9 mouse cellular contexts compared by ENCODE assay signal in the genomic region with DNA sequence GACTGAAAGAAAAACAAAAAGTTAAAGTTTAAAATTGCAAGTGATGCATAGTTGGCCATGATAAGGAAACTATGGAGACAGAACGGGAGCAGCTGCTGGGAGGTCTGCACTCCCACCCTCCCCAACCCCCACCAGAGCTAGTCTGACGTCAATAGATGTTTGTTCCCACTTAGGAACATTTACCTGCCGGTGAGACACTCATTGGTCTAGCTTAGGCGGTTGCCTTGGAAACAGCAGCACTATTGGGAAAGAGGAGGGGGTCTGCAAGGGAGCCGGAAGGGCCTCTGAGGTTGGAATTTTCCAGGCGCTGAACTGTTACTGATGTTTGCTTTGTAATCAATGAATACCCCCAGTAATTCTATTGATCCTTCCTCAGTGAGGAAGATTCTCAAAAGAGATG.
DNase-seq lines count a peak whose midpoint lies in the region; ATAC-seq and TF ChIP-seq lines count a peak whose summit lies in the region.
"Had no signal": no experiment of that assay in that cellular context is flagged by ENCODE, and none has a peak within 500 bp of the region (broad histone marks: within the 10 kb centered on the region; RNA-seq: fewer than 3 reads in every experiment).

No protein-coding gene starts in this region.

- H3K36me3 ChIP-seq in embryonic facial prominence, embryonic 10.5 days (replicated peaks) = no peaks in the 10 kb centered on the region
- no peaks in the 10 kb centered on the region for H3K36me3 ChIP-seq in intestine, embryonic 16.5 days (ENCODE audit: control insufficient read depth, insufficient read depth, low read length)
- H3K36me3 ChIP-seq in neural tube, embryonic 12.5 days = no peaks in the 10 kb centered on the region

- peak overlapping the region; percentile 5 for H3K27ac ChIP-seq in layer of hippocampus, adult 2 months
- peak overlapping the region; percentile 73 for H3K27ac ChIP-seq in embryonic facial prominence, embryonic 10.5 days (replicated peaks)
- H3K27ac ChIP-seq in intestine, embryonic 16.5 days (ENCODE audit: low read length) = no peak overlapping the region
- H3K27ac ChIP-seq in neural tube, embryonic 12.5 days = no peak overlapping the region

- no peak overlapping the region for H3K4me2 ChIP-seq in intestine, embryonic 16.5 days (ENCODE audit: low read depth, low read length)
- no peak overlapping the region for H3K4me2 ChIP-seq in neural tube, embryonic 12.5 days (replicated peaks)

- no peaks in the 10 kb centered on the region for H3K27me3 ChIP-seq in embryonic facial prominence, embryonic 10.5 days (replicated peaks; ENCODE audit: low read depth, poor library complexity, severe bottlenecking)
- H3K27me3 ChIP-seq in intestine, embryonic 16.5 days (replicated peaks; ENCODE audit: control insufficient read depth, insufficient read depth, low read length) = no peaks in the 10 kb centered on the region
- H3K27me3 ChIP-seq in neural tube, embryonic 12.5 days (replicated peaks) = no peaks in the 10 kb centered on the region

- peaks cover 45% of the 10 kb centered on the region for H3K4me1 ChIP-seq in embryonic facial prominence, embryonic 10.5 days
- peaks cover 7% of the 10 kb centered on the region; the same call in 1 of the 2 replicates for H3K4me1 ChIP-seq in intestine, embryonic 16.5 days (ENCODE audit: control insufficient read depth, insufficient read depth, low read length)
- H3K4me1 ChIP-seq in neural tube, embryonic 12.5 days = peaks cover 11% of the 10 kb centered on the region; the same call in 1 of the 2 replicates

- H3K4me3 ChIP-seq in layer of hippocampus, adult 2 months = no peak overlapping the region
- H3K4me3 ChIP-seq in embryonic facial prominence, embryonic 10.5 days = no peak overlapping the region
- H3K4me3 ChIP-seq in intestine, embryonic 16.5 days (ENCODE audit: low read length) = no peak overlapping the region
- H3K4me3 ChIP-seq in neural tube, embryonic 12.5 days = no peak overlapping the region

- no peaks in the 10 kb centered on the region for H3K9me3 ChIP-seq in embryonic facial prominence, embryonic 10.5 days
- no peaks in the 10 kb centered on the region for H3K9me3 ChIP-seq in intestine, embryonic 16.5 days (ENCODE audit: control insufficient read depth, low read length)
- H3K9me3 ChIP-seq in neural tube, embryonic 12.5 days = no peaks in the 10 kb centered on the region

- TF ChIP-seq CTCF in layer of hippocampus, adult 2 months (conservative IDR thresholded peaks at IDR 0.05) = no peak

- DNase-seq in layer of hippocampus, adult 2 months (ENCODE audit: low spot score in 2 of 2) = peak in 1 of 2 experiments; percentile 25
- DNase-seq in layer of hippocampus, postnatal 36 days = no peak
- DNase-seq in embryonic facial prominence, embryonic 10.5 days (ENCODE audit: low spot score) = peak; percentile 71
- DNase-seq in adrenal gland, adult 2 months = no peak
- no peak for DNase-seq in frontal cortex, postnatal 10 days (ENCODE audit: low spot score in 2 of 2)
- no peak for DNase-seq in frontal cortex, postnatal 14 days (ENCODE audit: low spot score in 2 of 2)

- WGBS in embryonic facial prominence, embryonic 10.5 days = 7% methylated on average over 6 of the region's 6 CpGs
- WGBS in intestine, embryonic 16.5 days = 8% methylated on average over 6 of the region's 6 CpGs
- 8% methylated on average over 6 of the region's 6 CpGs for WGBS in neural tube, embryonic 12.5 days

- no peak overlapping the region for H3K9ac ChIP-seq in intestine, embryonic 16.5 days (ENCODE audit: low read depth, low read length)
- H3K9ac ChIP-seq in neural tube, embryonic 12.5 days = no peak overlapping the region

- ATAC-seq in intestine, embryonic 16.5 days = peak; percentile 56; the same call in 1 of the 2 replicates
- peak; percentile 62 for ATAC-seq in neural tube, embryonic 12.5 days (ENCODE audit: low FRiP score, low read depth)
- ATAC-seq: CD4-positive, CD25-positive, alpha-beta regulatory T cell, adult 4 months had no signal

Comparison
In these comparisons a context has a peak if more than half of its experiments do, and no peak if none do; other contexts are left out.
1. H3K27ac ChIP-seq: peak in layer of hippocampus, adult 2 months (single experiment) and embryonic facial prominence, embryonic 10.5 days (single experiment); none in intestine, embryonic 16.5 days (single experiment) and neural tube, embryonic 12.5 days (single experiment).